11 mouse cellular contexts compared by ENCODE assay signal in the genomic region with DNA sequence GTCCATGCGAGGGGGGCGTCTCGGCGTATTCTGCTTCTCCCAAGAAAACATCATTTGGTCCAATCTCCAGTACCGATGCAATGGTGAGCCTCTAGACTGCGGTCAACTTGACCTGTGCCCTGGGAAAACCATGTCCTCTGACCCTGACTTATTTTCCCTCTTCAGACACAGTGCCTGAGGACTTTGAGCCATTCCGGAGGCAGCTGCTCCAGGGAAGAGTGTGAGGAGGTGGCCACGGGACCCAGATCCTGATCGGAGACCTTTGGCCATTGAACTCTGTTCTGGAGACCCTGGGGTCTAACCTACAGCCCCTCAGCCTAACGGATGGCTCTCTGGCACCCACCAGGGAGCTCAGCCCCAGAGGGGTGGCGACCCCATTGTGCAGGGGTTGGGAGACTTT. TPM values are rescaled to one million over a fixed set of nuclear protein-coding genes. Genes with fewer than 3 reads are reported as not detected.
DNase-seq lines count a peak whose midpoint lies in the region; ATAC-seq and TF ChIP-seq lines count a peak whose summit lies in the region.
"Had no signal": no experiment of that assay in that cellular context is flagged by ENCODE, and none has a peak within 500 bp of the region (broad histone marks: within the 10 kb centered on the region; RNA-seq: fewer than 3 reads in every experiment).

No protein-coding gene starts in this region.

- H3K4me3 ChIP-seq in cerebellum, adult 2 months (replicated peaks; ENCODE audit: insufficient read depth, low read depth, low read length) = peak overlapping the region; percentile 7
- peak overlapping the region; percentile 46 for H3K4me3 ChIP-seq in lung, embryonic 15.5 days
- H3K4me3 ChIP-seq in limb, embryonic 14.5 days (replicated peaks; ENCODE audit: low read length) = peak overlapping the region; percentile 39

- WGBS in cerebellum, adult 2 months = 47% methylated on average over 11 of the region's 11 CpGs
- 36% methylated on average over 11 of the region's 11 CpGs for WGBS in lung, embryonic 15.5 days
- 37% methylated on average over 11 of the region's 11 CpGs for WGBS in limb, embryonic 14.5 days

- no peak for ATAC-seq in lung, embryonic 15.5 days (ENCODE audit: borderline replicate concordance, extremely low read depth, low FRiP score, low TSS enrichment)
- no peak for ATAC-seq in limb, embryonic 14.5 days (ENCODE audit: low FRiP score, low read depth)
- no peak for ATAC-seq in inflammation-experienced regulatory T-cells, adult 6 months

- H3K36me3 ChIP-seq in lung, embryonic 15.5 days = no peaks in the 10 kb centered on the region
- peaks cover 29% of the 10 kb centered on the region for H3K36me3 ChIP-seq in limb, embryonic 14.5 days (ENCODE audit: control insufficient read depth, insufficient read depth, low read length)

- peak overlapping the region; percentile 46 for H3K9ac ChIP-seq in lung, embryonic 15.5 days
- H3K9ac ChIP-seq in limb, embryonic 14.5 days (ENCODE audit: low read depth, low read length, severe bottlenecking) = peak overlapping the region; percentile 43; the same call in 1 of the 2 replicates

- no peaks in the 10 kb centered on the region for H3K27me3 ChIP-seq in cerebellum, adult 2 months (ENCODE audit: control insufficient read depth, insufficient read depth, low read length)
- H3K27me3 ChIP-seq in lung, embryonic 15.5 days = peaks cover 13% of the 10 kb centered on the region; the same call in 1 of the 2 replicates
- H3K27me3 ChIP-seq in limb, embryonic 14.5 days (ENCODE audit: control insufficient read depth, insufficient read depth, low read length) = no peaks in the 10 kb centered on the region

- H3K4me1 ChIP-seq in cerebellum, adult 2 months (ENCODE audit: control insufficient read depth, insufficient read depth, low read length) = no peaks in the 10 kb centered on the region
- H3K4me1 ChIP-seq in lung, embryonic 15.5 days = peaks cover 29% of the 10 kb centered on the region
- peaks cover 22% of the 10 kb centered on the region for H3K4me1 ChIP-seq in limb, embryonic 14.5 days (ENCODE audit: control insufficient read depth, insufficient read depth, low read length)

- TF ChIP-seq POLR2A in cerebellum, adult 2 months (IDR thresholded peaks at IDR 0.05; ENCODE audit: borderline replicate concordance, insufficient read depth, low read length) = no peak
- no peak for TF ChIP-seq POLR2A in limb, embryonic 14.5 days (IDR thresholded peaks at IDR 0.05; ENCODE audit: borderline replicate concordance, extremely low read depth, insufficient read depth, insufficient read length)

- no peak for DNase-seq in cerebellum, adult 2 months
- DNase-seq in cerebellum, adult 8-10 months = no peak
- no peak for DNase-seq in lung, postnatal 14 days
- no peak for DNase-seq in limb, embryonic 14.5 days (ENCODE audit: low spot score)
- DNase-seq in yolk sac, embryonic 10.5 days (ENCODE audit: low spot score) = peak; percentile 83
- DNase-seq in cerebellum, postnatal 36 days = no peak
- DNase-seq: cerebellum, adult 9-11 months; heart, postnatal 14 days; right cerebral cortex, adult 18-20 months had no signal

- 0 out of 2 replicates have a peak overlapping the region, but pooled peaks have one; percentile 19 for H3K27ac ChIP-seq in cerebellum, adult 2 months (ENCODE audit: insufficient read depth, low read length)
- H3K27ac ChIP-seq in lung, embryonic 15.5 days = peak overlapping the region; percentile 91
- no peak overlapping the region for H3K27ac ChIP-seq in limb, embryonic 14.5 days (replicated peaks; ENCODE audit: low read depth, low read length)

- H3K4me2 ChIP-seq in lung, embryonic 15.5 days = peak overlapping the region; percentile 83
- H3K4me2 ChIP-seq in limb, embryonic 14.5 days (replicated peaks; ENCODE audit: low read depth, low read length, severe bottlenecking) = peak overlapping the region; percentile 72

- H3K9me3 ChIP-seq in lung, embryonic 15.5 days = no peaks in the 10 kb centered on the region
- no peaks in the 10 kb centered on the region for H3K9me3 ChIP-seq in limb, embryonic 14.5 days (ENCODE audit: control insufficient read depth, low read length)

- TF ChIP-seq CTCF in cerebellum, adult 2 months (IDR thresholded peaks at IDR 0.05; ENCODE audit: borderline replicate concordance, insufficient read depth, low read depth, low read length) = no peak

RNA-seq across cellular contexts. Expression of a gene that starts 0.5 kb away (rescaled TPM):
- 153 and 167 TPM in 2 replicates for polyA plus RNA-seq in cerebellum, adult 2 months (2012; rRNA removed)
- polyA plus RNA-seq in lung, embryonic 15.5 days (2015; fragmentation: Nextera tagmentation; extraction: Ambion mirVana) = 195 and 197 TPM in 2 replicates
- polyA plus RNA-seq in limb, embryonic 14.5 days (2012; rRNA removed) = 196 and 211 TPM in 2 replicates
- 159 and 163 TPM in 2 replicates for polyA plus RNA-seq in limb, embryonic 14.5 days (2014; fragmentation: Nextera tagmentation; extraction: Ambion mirVana)
- 100 to 1,000 TPM in 1 of 3 experiments, 10 to 100 TPM in 2; 77.7 to 112 (median 94.3) TPM for polyA plus RNA-seq in inflammation-experienced regulatory T-cells, adult 6 months (2017; shearing (Covaris generic))

RNA-seq across cellular contexts. Expression of a gene that starts 2.5 kb away (rescaled TPM):
- polyA plus RNA-seq in cerebellum, adult 2 months (2012; rRNA removed) = 0.55 and 0.69 TPM in 2 replicates
- 74.3 and 88.9 TPM in 2 replicates for polyA plus RNA-seq in lung, embryonic 15.5 days (2015; fragmentation: Nextera tagmentation; extraction: Ambion mirVana)
- 5.6 and 7.0 TPM in 2 replicates for polyA plus RNA-seq in limb, embryonic 14.5 days (2012; rRNA removed)
- polyA plus RNA-seq in limb, embryonic 14.5 days (2014; fragmentation: Nextera tagmentation; extraction: Ambion mirVana) = 0.55 and 1.1 TPM in 2 replicates
- 1 to 10 TPM; 1.6 to 2.5 (median 1.8) TPM for polyA plus RNA-seq in inflammation-experienced regulatory T-cells, adult 6 months (2017; shearing (Covaris generic))

RNA-seq across cellular contexts. Expression of a gene that starts 11.4 kb away (rescaled TPM):
- 23.8 and 24.2 TPM in 2 replicates for polyA plus RNA-seq in cerebellum, adult 2 months (2012; rRNA removed)
- polyA plus RNA-seq in lung, embryonic 15.5 days (2015; fragmentation: Nextera tagmentation; extraction: Ambion mirVana) = 54.4 and 58.4 TPM in 2 replicates
- polyA plus RNA-seq in limb, embryonic 14.5 days (2012; rRNA removed) = 229 and 244 TPM in 2 replicates
- polyA plus RNA-seq in limb, embryonic 14.5 days (2014; fragmentation: Nextera tagmentation; extraction: Ambion mirVana) = 78.9 and 83.0 TPM in 2 replicates
- 1 to 10 TPM in 2 of 3 experiments, under 1 TPM in 1; 0.48 to 3.3 (median 2.7) TPM for polyA plus RNA-seq in inflammation-experienced regulatory T-cells, adult 6 months (2017; shearing (Covaris generic))

RNA-seq across cellular contexts. Expression of a gene that starts 19.4 kb away (rescaled TPM):
- 80.4 and 82.9 TPM in 2 replicates for polyA plus RNA-seq in cerebellum, adult 2 months (2012; rRNA removed)
- 282 and 311 TPM in 2 replicates for polyA plus RNA-seq in lung, embryonic 15.5 days (2015; fragmentation: Nextera tagmentation; extraction: Ambion mirVana)
- polyA plus RNA-seq in limb, embryonic 14.5 days (2012; rRNA removed) = 121 and 153 TPM in 2 replicates
- 352 and 353 TPM in 2 replicates for polyA plus RNA-seq in limb, embryonic 14.5 days (2014; fragmentation: Nextera tagmentation; extraction: Ambion mirVana)
- 100 to 1,000 TPM; 271 to 458 (median 303) TPM for polyA plus RNA-seq in inflammation-experienced regulatory T-cells, adult 6 months (2017; shearing (Covaris generic))

RNA-seq across cellular contexts. Expression of a gene that starts 19.7 kb away (rescaled TPM):
- polyA plus RNA-seq in cerebellum, adult 2 months (2012; rRNA removed) = 49.8 and 58.5 TPM in 2 replicates
- 7.2 and 7.9 TPM in 2 replicates for polyA plus RNA-seq in lung, embryonic 15.5 days (2015; fragmentation: Nextera tagmentation; extraction: Ambion mirVana)
- 19.0 and 25.4 TPM in 2 replicates for polyA plus RNA-seq in limb, embryonic 14.5 days (2012; rRNA removed)
- 3.9 and 4.7 TPM in 2 replicates for polyA plus RNA-seq in limb, embryonic 14.5 days (2014; fragmentation: Nextera tagmentation; extraction: Ambion mirVana)
- 1 to 10 TPM; 2.6 to 5.5 (median 3.4) TPM for polyA plus RNA-seq in inflammation-experienced regulatory T-cells, adult 6 months (2017; shearing (Covaris generic))
